Mouse (Mus musculus): ENCODE data around the gene Sfxn3. TPM values are rescaled to one million over a fixed set of nuclear protein-coding genes. Genes with fewer than 3 reads are reported as not detected.

The Sfxn3 gene
- polyA plus RNA-seq, 1 experiment = 43.4 TPM

- Histone ChIP-seq H3ac (ENCODE audit: control insufficient read depth, insufficient read length) (no peak overlapping the region), H3K4me2 (ENCODE audit: low read depth) (peak overlapping the region; percentile 80), H3K79me2 (ENCODE audit: control insufficient read depth, insufficient read depth) (no peaks in the 10 kb centered on the region), H3K27me3 (ENCODE audit: control insufficient read depth, insufficient read depth, insufficient read length) (no peaks in the 10 kb centered on the region), H3K4me3 (peak overlapping the region; percentile 47), H3K36me3 (ENCODE audit: control insufficient read depth, insufficient read depth) (peaks cover 6% of the 10 kb centered on the region)
- peak in 2 of 3 experiments; percentile 37 to 41 for TF ChIP-seq MYOG (IDR thresholded peaks at IDR 0.05; ENCODE audit: control insufficient read depth in 1 of 3, insufficient read depth in 1 of 3, insufficient read length in 2 of 3, low read depth in 2 of 3)
- TF ChIP-seq POLR2AphosphoS2 (IDR thresholded peaks at IDR 0.05; ENCODE audit: insufficient read length, low read depth) = peak; percentile 81
- peak; percentile 18 for TF ChIP-seq POLR2A (IDR thresholded peaks at IDR 0.05; ENCODE audit: insufficient read length, low read depth)
- peak in 1 of 3 experiments; percentile 40 for TF ChIP-seq MYOD1 (IDR thresholded peaks at IDR 0.05; ENCODE audit: control insufficient read depth in 1 of 3, insufficient read length in 2 of 3, low read depth in 2 of 3)
- no peak for TF ChIP-seq USF1 (IDR thresholded peaks at IDR 0.05; ENCODE audit: low read depth)
Measured at GRCm38 (mm10) chr19:45056908-45057698, 9.8 kb downstream of the Sfxn3 start.

- Histone ChIP-seq H3K27me3 (ENCODE audit: control insufficient read depth, insufficient read depth, insufficient read length) (no peaks in the 10 kb centered on the region), H3K4me3 (peak overlapping the region; percentile 47), H3K4me2 (ENCODE audit: low read depth) (peak overlapping the region; percentile 80), H3K79me2 (ENCODE audit: control insufficient read depth, insufficient read depth) (no peaks in the 10 kb centered on the region), H3ac (ENCODE audit: control insufficient read depth, insufficient read length) (no peak overlapping the region), H3K36me3 (ENCODE audit: control insufficient read depth, insufficient read depth) (peaks cover under 1% of the 10 kb centered on the region)
- TF ChIP-seq REST (IDR thresholded peaks at IDR 0.05; ENCODE audit: insufficient read depth, insufficient read length) (no peak), TCF12 (IDR thresholded peaks at IDR 0.05; ENCODE audit: insufficient read depth, poor library complexity, severe bottlenecking) (no peak), POLR2A (IDR thresholded peaks at IDR 0.05; ENCODE audit: insufficient read length, low read depth) (no peak), MYOG (IDR thresholded peaks at IDR 0.05; ENCODE audit: control insufficient read depth in 1 of 3, insufficient read depth in 1 of 3, insufficient read length in 2 of 3, low read depth in 2 of 3) (no peak), TCF3 (IDR thresholded peaks at IDR 0.05; ENCODE audit: insufficient read length, low read depth) (no peak), E2F4 (IDR thresholded peaks at IDR 0.05; ENCODE audit: insufficient read depth) (no peak), SRF (IDR thresholded peaks at IDR 0.05; ENCODE audit: control insufficient read depth, insufficient read length, low read depth) (no peak), POLR2AphosphoS2 (IDR thresholded peaks at IDR 0.05; ENCODE audit: insufficient read length, low read depth) (no peak), USF1 (IDR thresholded peaks at IDR 0.05; ENCODE audit: low read depth) (no peak)
Measured at GRCm38 (mm10) chr19:45057724-45058112, 10.4 kb downstream of the Sfxn3 start.

GRCm38 (mm10) chr19:45058113-45058839, 11.0 kb downstream of the Sfxn3 start:
- no peaks in the 10 kb centered on the region for H3K79me2 ChIP-seq (ENCODE audit: control insufficient read depth, insufficient read depth)
- H3ac ChIP-seq (ENCODE audit: control insufficient read depth, insufficient read length) = peak overlapping the region; percentile 22
- TF ChIP-seq TCF3 (IDR thresholded peaks at IDR 0.05; ENCODE audit: insufficient read length, low read depth) (no peak), POLR2AphosphoS2 (IDR thresholded peaks at IDR 0.05; ENCODE audit: insufficient read length, low read depth) (peak; percentile 46), CEBPB (IDR thresholded peaks at IDR 0.05; ENCODE audit: insufficient read depth, poor library complexity, severe bottlenecking) (no peak), TCF12 (IDR thresholded peaks at IDR 0.05; ENCODE audit: insufficient read depth, poor library complexity, severe bottlenecking) (no peak), REST (IDR thresholded peaks at IDR 0.05; ENCODE audit: insufficient read depth, insufficient read length) (no peak), POLR2A (IDR thresholded peaks at IDR 0.05; ENCODE audit: insufficient read length, low read depth) (peak; percentile 49), E2F4 (IDR thresholded peaks at IDR 0.05; ENCODE audit: insufficient read depth) (no peak), MAX (IDR thresholded peaks at IDR 0.05; ENCODE audit: low read depth) (no peak), SRF (IDR thresholded peaks at IDR 0.05; ENCODE audit: control insufficient read depth, insufficient read length, low read depth) (no peak), MYOG (IDR thresholded peaks at IDR 0.05; ENCODE audit: control insufficient read depth in 1 of 3, insufficient read depth in 1 of 3, insufficient read length in 2 of 3, low read depth in 2 of 3) (no peak), MYOD1 (IDR thresholded peaks at IDR 0.05; ENCODE audit: control insufficient read depth in 1 of 3, insufficient read length in 2 of 3, low read depth in 2 of 3) (no peak), USF1 (IDR thresholded peaks at IDR 0.05; ENCODE audit: low read depth) (no peak)
- no peaks in the 10 kb centered on the region for H3K36me3 ChIP-seq (ENCODE audit: control insufficient read depth, insufficient read depth)
- peak overlapping the region; percentile 47 for H3K4me3 ChIP-seq
- H3K27me3 ChIP-seq (ENCODE audit: control insufficient read depth, insufficient read depth, insufficient read length) = no peaks in the 10 kb centered on the region
- H3K4me2 ChIP-seq (ENCODE audit: low read depth) = peak overlapping the region; percentile 80

GRCm38 (mm10) chr19:45058841-45059240, 11.5 kb downstream of the Sfxn3 start:
- H3K27me3 ChIP-seq (ENCODE audit: control insufficient read depth, insufficient read depth, insufficient read length) = no peaks in the 10 kb centered on the region
- peak overlapping the region; percentile 80 for H3K4me2 ChIP-seq (ENCODE audit: low read depth)
- H3ac ChIP-seq (ENCODE audit: control insufficient read depth, insufficient read length) = peak overlapping the region; percentile 22
- TF ChIP-seq MAX (IDR thresholded peaks at IDR 0.05; ENCODE audit: low read depth) (no peak), TCF3 (IDR thresholded peaks at IDR 0.05; ENCODE audit: insufficient read length, low read depth) (no peak), REST (IDR thresholded peaks at IDR 0.05; ENCODE audit: insufficient read depth, insufficient read length) (no peak), SRF (IDR thresholded peaks at IDR 0.05; ENCODE audit: control insufficient read depth, insufficient read length, low read depth) (no peak), USF1 (IDR thresholded peaks at IDR 0.05; ENCODE audit: low read depth) (no peak), MYOG (IDR thresholded peaks at IDR 0.05; ENCODE audit: control insufficient read depth in 1 of 3, insufficient read depth in 1 of 3, insufficient read length in 2 of 3, low read depth in 2 of 3) (no peak), E2F4 (IDR thresholded peaks at IDR 0.05; ENCODE audit: insufficient read depth) (no peak), MYOD1 (IDR thresholded peaks at IDR 0.05; ENCODE audit: control insufficient read depth in 1 of 3, insufficient read length in 2 of 3, low read depth in 2 of 3) (no peak), POLR2A (IDR thresholded peaks at IDR 0.05; ENCODE audit: insufficient read length, low read depth) (no peak), POLR2AphosphoS2 (IDR thresholded peaks at IDR 0.05; ENCODE audit: insufficient read length, low read depth) (no peak), TCF12 (IDR thresholded peaks at IDR 0.05; ENCODE audit: insufficient read depth, poor library complexity, severe bottlenecking) (no peak), CEBPB (IDR thresholded peaks at IDR 0.05; ENCODE audit: insufficient read depth, poor library complexity, severe bottlenecking) (no peak)
- no peaks in the 10 kb centered on the region for H3K79me2 ChIP-seq (ENCODE audit: control insufficient read depth, insufficient read depth)
- H3K4me3 ChIP-seq = peak overlapping the region; percentile 47
- H3K36me3 ChIP-seq (ENCODE audit: control insufficient read depth, insufficient read depth) = no peaks in the 10 kb centered on the region
